Mouse (Mus musculus): Measurements from ENCODE around the gene Prcp. TPM values are rescaled to one million over a fixed set of nuclear protein-coding genes. Genes with fewer than 3 reads are reported as not detected.
A peak's percentile ranks its signal among the peaks of the same experiment; 100 is the strongest.

The Prcp gene
- polyA plus RNA-seq, 1 experiment from 2014 or later: 18.9 TPM

GRCm38 (mm10) chr7:92884998-92885660 is 10.9 kb downstream of the Prcp start:
- H3K27me3 ChIP-seq (replicated peaks; ENCODE audit: control insufficient read depth, insufficient read depth, low read length): no peaks in the 10 kb centered on the region
- no peaks in the 10 kb centered on the region for H3K9me3 ChIP-seq (ENCODE audit: control insufficient read depth, low read length)
- H3K9ac ChIP-seq (ENCODE audit: low read depth, low read length): no peak overlapping the region
- no peaks in the 10 kb centered on the region for H3K36me3 ChIP-seq (ENCODE audit: control insufficient read depth, insufficient read depth, low read length)
- H3K4me3 ChIP-seq (ENCODE audit: low read length): no peak overlapping the region
- H3K4me2 ChIP-seq (ENCODE audit: low read length): no peak overlapping the region
- ATAC-seq: no peak
- H3K27ac ChIP-seq (ENCODE audit: low read depth, low read length): no peak overlapping the region
- WGBS: 87% methylated on average over 6 of the region's 6 CpGs
- H3K4me1 ChIP-seq (ENCODE audit: control insufficient read depth, insufficient read depth, low read depth, low read length): no peaks in the 10 kb centered on the region

GRCm38 (mm10) chr7:92886801-92887200 is 12.5 kb downstream of the Prcp start:
- Histone ChIP-seq H3K4me2 (ENCODE audit: low read length) (no peak overlapping the region), H3K4me1 (ENCODE audit: control insufficient read depth, insufficient read depth, low read depth, low read length) (no peaks in the 10 kb centered on the region), H3K9me3 (ENCODE audit: control insufficient read depth, low read length) (no peaks in the 10 kb centered on the region), H3K9ac (ENCODE audit: low read depth, low read length) (no peak overlapping the region), H3K36me3 (ENCODE audit: control insufficient read depth, insufficient read depth, low read length) (no peaks in the 10 kb centered on the region), H3K27me3 (replicated peaks; ENCODE audit: control insufficient read depth, insufficient read depth, low read length) (no peaks in the 10 kb centered on the region), H3K4me3 (ENCODE audit: low read length) (no peak overlapping the region), H3K27ac (ENCODE audit: low read depth, low read length) (no peak overlapping the region)
- no peak for ATAC-seq
- 93% methylated on average over 7 of the region's 7 CpGs for WGBS

GRCm38 (mm10) chr7:92887230-92887629 is 13.0 kb downstream of the Prcp start:
- 93% methylated on average over 5 of the region's 5 CpGs for WGBS
- no peaks in the 10 kb centered on the region for H3K36me3 ChIP-seq (ENCODE audit: control insufficient read depth, insufficient read depth, low read length)
- no peaks in the 10 kb centered on the region for H3K4me1 ChIP-seq (ENCODE audit: control insufficient read depth, insufficient read depth, low read depth, low read length)

GRCm38 (mm10) chr7:92890211-92890610 is 15.9 kb downstream of the Prcp start:
- H3K36me3 ChIP-seq (ENCODE audit: control insufficient read depth, insufficient read depth, low read length): no peaks in the 10 kb centered on the region
- 67% methylated on average over 1 of the region's 1 CpGs for WGBS
- ATAC-seq: no peak
- H3K27ac ChIP-seq (ENCODE audit: low read depth, low read length): no peak overlapping the region
- H3K4me2 ChIP-seq (ENCODE audit: low read length): no peak overlapping the region
- H3K4me3 ChIP-seq (ENCODE audit: low read length): no peak overlapping the region
- no peaks in the 10 kb centered on the region for H3K4me1 ChIP-seq (ENCODE audit: control insufficient read depth, insufficient read depth, low read depth, low read length)
- H3K9ac ChIP-seq (ENCODE audit: low read depth, low read length): no peak overlapping the region
- no peaks in the 10 kb centered on the region for H3K27me3 ChIP-seq (replicated peaks; ENCODE audit: control insufficient read depth, insufficient read depth, low read length)
- 0 out of 2 replicates have a peak, but pooled peaks cover 3% of the 10 kb centered on the region for H3K9me3 ChIP-seq (ENCODE audit: control insufficient read depth, low read length)

More at GRCm38 (mm10) chr7:92887230-92887629, 13.0 kb downstream of the Prcp start:
- H3K4me3 ChIP-seq (ENCODE audit: low read length): no peak overlapping the region
- H3K27ac ChIP-seq (ENCODE audit: low read depth, low read length): no peak overlapping the region
- no peaks in the 10 kb centered on the region for H3K27me3 ChIP-seq (replicated peaks; ENCODE audit: control insufficient read depth, insufficient read depth, low read length)
- H3K4me2 ChIP-seq (ENCODE audit: low read length): no peak overlapping the region
- H3K9ac ChIP-seq (ENCODE audit: low read depth, low read length): no peak overlapping the region
- no peak for ATAC-seq
- 0 out of 2 replicates have a peak, but pooled peaks cover 1% of the 10 kb centered on the region for H3K9me3 ChIP-seq (ENCODE audit: control insufficient read depth, low read length)

- no peak overlapping the region for H3K4me3 ChIP-seq (ENCODE audit: low read length)
- H3K9ac ChIP-seq (ENCODE audit: low read depth, low read length): no peak overlapping the region
- no peaks in the 10 kb centered on the region for H3K36me3 ChIP-seq (ENCODE audit: control insufficient read depth, insufficient read depth, low read length)
- no peaks in the 10 kb centered on the region for H3K27me3 ChIP-seq (replicated peaks; ENCODE audit: control insufficient read depth, insufficient read depth, low read length)
- H3K4me1 ChIP-seq (ENCODE audit: control insufficient read depth, insufficient read depth, low read depth, low read length): no peaks in the 10 kb centered on the region
- 55% methylated on average over 4 of the region's 4 CpGs for WGBS
- H3K4me2 ChIP-seq (ENCODE audit: low read length): no peak overlapping the region
- H3K27ac ChIP-seq (ENCODE audit: low read depth, low read length): no peak overlapping the region
- ATAC-seq: no peak
- 0 out of 2 replicates have a peak, but pooled peaks cover 3% of the 10 kb centered on the region for H3K9me3 ChIP-seq (ENCODE audit: control insufficient read depth, low read length)
Measured at GRCm38 (mm10) chr7:92890618-92891230, 16.5 kb downstream of the Prcp start.

GRCm38 (mm10) chr7:92893478-92893877 is 19.2 kb downstream of the Prcp start:
- H3K9ac ChIP-seq (ENCODE audit: low read depth, low read length): no peak overlapping the region
- no peaks in the 10 kb centered on the region for H3K36me3 ChIP-seq (ENCODE audit: control insufficient read depth, insufficient read depth, low read length)
- no peaks in the 10 kb centered on the region for H3K27me3 ChIP-seq (replicated peaks; ENCODE audit: control insufficient read depth, insufficient read depth, low read length)
- H3K4me1 ChIP-seq (ENCODE audit: control insufficient read depth, insufficient read depth, low read depth, low read length): no peaks in the 10 kb centered on the region
- no peak for ATAC-seq
- H3K27ac ChIP-seq (ENCODE audit: low read depth, low read length): no peak overlapping the region
- 45% methylated on average over 3 of the region's 3 CpGs for WGBS
- H3K4me3 ChIP-seq (ENCODE audit: low read length): no peak overlapping the region
- no peak overlapping the region for H3K4me2 ChIP-seq (ENCODE audit: low read length)
- 0 out of 2 replicates have a peak, but pooled peaks cover 3% of the 10 kb centered on the region for H3K9me3 ChIP-seq (ENCODE audit: control insufficient read depth, low read length)

GRCm38 (mm10) chr7:92896036-92896435 is 21.8 kb downstream of the Prcp start:
- H3K36me3 ChIP-seq (ENCODE audit: control insufficient read depth, insufficient read depth, low read length): no peaks in the 10 kb centered on the region
- H3K27ac ChIP-seq (ENCODE audit: low read depth, low read length): no peak overlapping the region
- H3K4me2 ChIP-seq (ENCODE audit: low read length): no peak overlapping the region
- H3K27me3 ChIP-seq (replicated peaks; ENCODE audit: control insufficient read depth, insufficient read depth, low read length): no peaks in the 10 kb centered on the region
- H3K9ac ChIP-seq (ENCODE audit: low read depth, low read length): no peak overlapping the region
- H3K4me3 ChIP-seq (ENCODE audit: low read length): no peak overlapping the region
- H3K4me1 ChIP-seq (ENCODE audit: control insufficient read depth, insufficient read depth, low read depth, low read length): no peaks in the 10 kb centered on the region
- no peak for ATAC-seq
- WGBS: 79% methylated on average over 5 of the region's 5 CpGs
- H3K9me3 ChIP-seq (ENCODE audit: control insufficient read depth, low read length): 0 out of 2 replicates have a peak, but pooled peaks cover 3% of the 10 kb centered on the region

- 59% methylated on average over 2 of the region's 2 CpGs for WGBS
- ATAC-seq: peak; percentile 67
Measured at GRCm38 (mm10) chr7:92897021-92897420, 22.8 kb downstream of the Prcp start.

GRCm38 (mm10) chr7:92903360-92904038 is 29.2 kb downstream of the Prcp start:
- H3K36me3 ChIP-seq (ENCODE audit: control insufficient read depth, insufficient read depth, low read length): no peaks in the 10 kb centered on the region
- no peak overlapping the region for H3K27ac ChIP-seq (ENCODE audit: low read depth, low read length)
- H3K4me2 ChIP-seq (ENCODE audit: low read length): no peak overlapping the region
- 53% methylated on average over 7 of the region's 7 CpGs for WGBS
- no peaks in the 10 kb centered on the region for H3K4me1 ChIP-seq (ENCODE audit: control insufficient read depth, insufficient read depth, low read depth, low read length)
- H3K4me3 ChIP-seq (ENCODE audit: low read length): no peak overlapping the region
- H3K9me3 ChIP-seq (ENCODE audit: control insufficient read depth, low read length): no peaks in the 10 kb centered on the region
- no peaks in the 10 kb centered on the region for H3K27me3 ChIP-seq (replicated peaks; ENCODE audit: control insufficient read depth, insufficient read depth, low read length)
- peak; percentile 91 for ATAC-seq
- no peak overlapping the region for H3K9ac ChIP-seq (ENCODE audit: low read depth, low read length)

More at GRCm38 (mm10) chr7:92897021-92897420, 22.8 kb downstream of the Prcp start:
- Histone ChIP-seq H3K4me1 (ENCODE audit: control insufficient read depth, insufficient read depth, low read depth, low read length) (no peaks in the 10 kb centered on the region), H3K9ac (ENCODE audit: low read depth, low read length) (no peak overlapping the region), H3K27ac (ENCODE audit: low read depth, low read length) (no peak overlapping the region), H3K9me3 (ENCODE audit: control insufficient read depth, low read length) (0 out of 2 replicates have a peak, but pooled peaks cover 3% of the 10 kb centered on the region), H3K4me3 (ENCODE audit: low read length) (no peak overlapping the region), H3K4me2 (ENCODE audit: low read length) (no peak overlapping the region), H3K36me3 (ENCODE audit: control insufficient read depth, insufficient read depth, low read length) (no peaks in the 10 kb centered on the region), H3K27me3 (replicated peaks; ENCODE audit: control insufficient read depth, insufficient read depth, low read length) (no peaks in the 10 kb centered on the region)
